Mouse (Mus musculus): ENCODE data around the gene Sumo3.

The Sumo3 gene

DNA sequence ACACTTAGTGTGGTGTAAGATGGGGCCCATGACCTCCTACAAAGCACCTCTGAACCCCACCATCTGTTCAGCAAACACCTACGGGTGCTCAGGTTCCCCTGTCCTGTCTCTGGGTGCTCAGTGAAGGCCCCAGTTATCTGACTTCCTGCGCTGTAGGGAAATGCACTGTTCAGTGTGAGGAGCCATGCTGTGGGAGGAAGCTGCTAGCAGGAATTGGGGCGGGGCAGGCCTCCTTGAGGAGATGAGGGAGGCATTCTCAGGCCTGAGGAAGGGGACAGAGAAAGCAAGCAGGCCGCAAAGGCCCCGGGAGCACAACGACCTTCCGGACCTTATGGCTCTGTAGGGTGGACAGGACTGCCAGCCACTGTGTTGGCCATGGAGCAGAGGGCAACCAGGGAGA is 16.8 kb upstream of the Sumo3 start:
- no peak for DNase-seq (ENCODE audit: low spot score)

DNA sequence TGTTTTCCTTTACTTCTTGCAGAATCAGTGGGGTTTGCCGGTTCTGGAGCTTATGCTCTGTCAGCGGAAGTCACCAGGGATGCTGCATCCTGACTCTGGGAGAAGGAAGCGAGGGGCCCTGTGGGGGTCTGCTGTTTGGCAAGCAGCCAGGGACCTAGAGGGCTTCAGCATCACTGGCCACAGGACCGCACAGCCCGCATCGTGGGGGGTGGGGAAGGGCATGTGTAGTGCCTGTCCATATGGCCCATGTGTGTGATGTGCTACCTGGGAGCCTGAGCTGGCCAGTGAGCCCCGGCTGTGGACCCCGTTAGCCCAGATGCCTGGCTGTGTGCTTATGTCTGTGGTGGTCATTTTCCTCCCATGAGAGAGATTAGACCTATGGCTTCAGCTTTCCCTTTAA is 16.1 kb upstream of the Sumo3 start:
- DNase-seq (ENCODE audit: low spot score): no peak

DNA sequence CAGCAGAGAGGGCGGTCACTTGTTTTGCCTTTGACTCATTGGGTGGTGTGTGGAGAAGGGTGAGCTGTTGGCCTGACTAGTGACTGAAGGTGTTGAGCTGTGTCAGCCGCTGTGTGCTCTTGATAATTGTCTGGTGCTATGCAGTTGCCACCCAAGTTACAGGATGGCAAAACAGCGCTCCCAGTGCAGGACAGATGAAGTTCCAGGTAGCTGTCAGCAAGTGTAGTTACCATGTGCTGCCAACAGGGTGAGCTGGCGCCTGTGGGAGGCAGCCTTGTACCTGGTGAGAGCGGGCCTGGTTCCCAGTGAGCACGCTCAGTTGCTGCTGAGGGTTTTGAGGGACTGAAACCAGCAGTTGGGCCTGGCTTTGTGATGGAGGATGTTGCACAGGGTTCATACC is 15.1 kb upstream of the Sumo3 start:
- no peak for DNase-seq (ENCODE audit: low spot score)

DNA sequence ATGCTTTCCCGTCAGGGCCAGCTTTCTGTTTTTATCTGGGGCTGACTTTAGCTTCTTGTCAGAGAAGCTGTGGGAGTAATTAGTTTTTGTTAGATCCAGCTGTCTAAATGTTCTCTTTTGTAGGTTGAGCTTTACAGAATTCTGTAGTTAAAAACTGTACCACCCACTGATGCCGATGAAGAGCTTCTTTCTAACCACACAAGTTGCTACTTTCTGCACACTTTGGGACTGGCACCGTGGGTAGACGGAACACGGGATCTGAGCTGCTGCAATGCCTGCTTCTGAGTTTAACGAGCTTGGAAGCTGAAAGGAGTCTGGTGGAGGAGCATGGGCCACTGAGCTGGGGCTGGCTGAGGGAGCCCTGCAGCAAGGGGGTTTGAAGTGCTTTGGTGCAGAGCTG is 14.4 kb upstream of the Sumo3 start:
- no peak for DNase-seq (ENCODE audit: low spot score)

DNA sequence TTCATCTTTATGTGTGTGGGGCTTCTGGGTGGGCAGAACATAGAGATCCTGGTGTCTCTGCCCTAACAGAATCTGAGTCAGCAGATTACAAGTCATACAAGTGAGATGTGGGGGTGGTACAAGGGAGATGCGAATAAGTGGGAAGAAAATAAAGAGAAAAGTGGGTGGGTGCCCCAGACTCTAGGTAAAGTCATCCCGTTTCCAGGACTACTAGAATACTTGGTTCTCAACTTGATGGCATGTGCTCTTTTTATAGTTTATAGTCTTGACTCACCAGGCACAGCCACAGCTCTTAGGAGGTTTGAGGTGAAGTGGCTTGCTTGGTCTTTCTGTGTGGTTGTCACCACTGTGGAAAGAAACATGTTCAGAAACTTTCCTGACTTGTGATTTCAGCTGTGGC is 9.8 kb upstream of the Sumo3 start:
- DNase-seq (ENCODE audit: low spot score): no peak

DNA sequence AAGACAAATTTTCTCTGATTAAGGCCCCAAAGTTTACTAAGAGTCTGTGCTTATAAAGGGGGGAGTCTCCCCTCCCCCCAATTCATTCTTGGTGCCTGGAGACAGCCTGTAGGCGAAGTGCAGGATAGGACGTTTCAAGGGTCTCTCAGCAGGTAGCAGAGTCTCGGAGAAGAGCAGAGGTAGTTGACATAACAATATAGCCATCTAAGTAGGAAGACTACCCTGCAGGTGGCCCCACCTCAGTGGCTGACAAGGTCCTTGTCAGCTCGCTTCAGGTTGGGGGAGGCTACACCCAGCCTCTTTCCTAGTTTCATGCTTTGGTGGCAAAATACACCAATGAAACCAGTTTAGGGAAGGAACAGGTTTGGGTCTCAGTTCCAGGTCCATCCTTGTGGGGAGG is 2.9 kb upstream of the Sumo3 start:
- DNase-seq (ENCODE audit: low spot score): no peak

DNA sequence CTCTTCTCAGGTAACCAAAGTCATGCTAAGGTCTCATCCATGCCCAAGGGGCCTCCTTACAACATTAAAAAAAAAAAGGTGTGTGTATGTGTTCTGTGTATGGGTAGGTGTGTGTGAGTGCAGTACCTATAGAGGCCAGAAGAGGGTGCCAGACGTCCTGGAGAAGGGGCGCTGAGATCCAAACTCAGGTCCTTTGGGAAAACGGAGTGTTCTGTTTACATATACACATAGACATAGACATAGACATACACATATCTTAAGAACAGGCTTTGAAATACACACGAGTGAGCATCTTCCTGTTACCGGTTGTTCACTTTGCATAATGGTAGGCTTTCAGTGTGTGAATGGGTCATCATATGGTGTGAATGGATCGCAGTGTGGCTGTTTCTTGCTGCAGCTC is 1.8 kb upstream of the Sumo3 start:
- no peak for DNase-seq (ENCODE audit: low spot score)

DNA sequence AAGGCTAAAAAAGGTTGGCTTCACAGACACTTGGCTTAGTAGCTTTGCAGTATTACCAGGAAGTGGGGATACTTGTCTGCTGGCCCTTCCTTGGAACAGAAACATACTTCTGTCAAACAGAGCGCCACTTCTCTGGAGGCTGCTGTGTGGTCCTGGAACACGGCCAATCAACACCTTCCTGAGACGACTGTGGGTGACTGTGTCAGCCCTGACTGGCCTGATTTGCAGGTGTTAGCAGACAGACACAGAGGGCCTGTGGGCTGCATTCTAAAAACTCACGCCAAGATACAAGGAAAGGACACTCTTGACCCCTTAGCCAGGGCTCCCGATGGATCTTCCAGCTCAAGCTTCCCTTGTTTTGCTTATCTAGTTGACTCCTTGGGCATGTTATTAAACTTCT is 939 bp upstream of the Sumo3 start:
- DNase-seq (ENCODE audit: low spot score): no peak

DNA sequence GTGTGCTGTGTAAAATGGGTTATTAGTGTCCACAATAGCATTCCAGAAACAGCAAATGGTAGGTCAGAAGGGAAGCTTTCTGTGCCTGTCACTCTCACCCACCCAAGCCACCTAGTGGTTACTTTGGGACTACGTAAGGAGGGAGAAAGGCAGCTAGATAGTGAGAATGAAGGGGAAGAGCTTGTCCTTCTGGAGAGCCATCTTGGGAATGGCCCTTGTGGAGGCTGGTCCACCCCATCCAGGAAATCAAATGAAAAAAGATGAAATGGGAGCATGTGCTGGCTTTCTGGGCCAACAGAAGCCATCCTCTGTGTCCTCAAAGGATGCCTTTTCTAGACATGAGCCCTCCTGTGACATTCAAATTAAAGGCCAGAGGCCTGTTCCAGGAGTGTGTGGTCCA is 529 bp upstream of the Sumo3 start:
- no peak for DNase-seq (ENCODE audit: low spot score)

DNA sequence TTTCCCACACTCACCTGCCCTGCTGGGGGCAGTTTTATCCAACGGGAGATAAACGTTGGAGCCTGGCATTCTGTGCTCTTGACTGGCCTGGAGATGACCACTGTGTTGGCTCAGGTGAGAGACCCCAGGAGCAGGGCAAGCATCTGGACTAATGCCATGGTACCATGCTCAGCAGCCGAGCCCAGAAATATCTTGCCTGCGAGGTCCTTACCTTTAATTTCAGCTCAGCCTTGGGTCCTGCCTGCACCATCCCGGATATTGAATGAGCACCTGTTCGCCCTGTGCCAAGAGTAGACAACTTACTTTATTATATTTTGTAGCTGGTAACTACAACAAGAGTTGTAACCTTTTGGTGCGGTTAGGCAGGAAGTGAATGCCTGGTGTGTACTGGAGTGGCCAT is 958 bp downstream of the Sumo3 start:
- DNase-seq (ENCODE audit: low spot score): no peak

DNA sequence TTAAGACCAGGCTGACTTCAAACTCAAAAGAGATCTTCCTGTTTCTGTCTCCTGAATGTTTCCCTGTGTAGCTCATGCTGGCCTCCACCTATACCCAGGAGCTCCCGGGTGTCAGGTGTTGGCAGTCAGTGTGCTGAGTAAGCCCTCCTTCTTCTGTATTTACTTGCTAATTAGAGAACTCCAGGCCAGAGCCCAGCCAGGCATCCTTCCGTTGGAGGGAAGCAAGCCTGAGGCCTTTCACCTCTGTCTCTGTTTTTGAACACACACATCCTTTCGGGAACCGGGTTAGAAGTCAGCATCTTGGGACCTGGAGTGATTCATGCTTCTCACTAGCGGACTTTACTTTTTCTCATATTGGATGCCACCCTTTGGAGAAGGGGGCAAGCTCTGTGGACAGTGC is 1.5 kb downstream of the Sumo3 start:
- no peak for DNase-seq (ENCODE audit: low spot score)

DNA sequence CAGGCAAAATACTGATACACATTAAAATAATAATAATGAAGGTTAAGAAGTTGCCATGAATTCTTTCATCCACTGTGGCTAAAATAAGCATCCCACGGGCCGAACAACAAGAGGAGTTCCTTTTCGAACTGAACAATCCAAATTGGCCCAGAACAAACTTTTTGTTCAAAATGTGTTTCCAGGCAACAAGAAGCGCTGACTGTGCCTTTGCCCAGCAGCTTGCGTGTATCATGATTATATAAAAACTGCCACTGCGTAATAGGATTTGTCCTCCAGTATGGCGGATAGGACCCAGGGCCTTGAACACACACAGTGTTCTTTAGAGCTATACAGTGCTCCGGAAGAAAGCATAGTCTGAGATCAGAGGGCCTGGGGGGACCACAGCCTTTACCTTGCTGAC is 2.7 kb downstream of the Sumo3 start:
- DNase-seq (ENCODE audit: low spot score): no peak

DNA sequence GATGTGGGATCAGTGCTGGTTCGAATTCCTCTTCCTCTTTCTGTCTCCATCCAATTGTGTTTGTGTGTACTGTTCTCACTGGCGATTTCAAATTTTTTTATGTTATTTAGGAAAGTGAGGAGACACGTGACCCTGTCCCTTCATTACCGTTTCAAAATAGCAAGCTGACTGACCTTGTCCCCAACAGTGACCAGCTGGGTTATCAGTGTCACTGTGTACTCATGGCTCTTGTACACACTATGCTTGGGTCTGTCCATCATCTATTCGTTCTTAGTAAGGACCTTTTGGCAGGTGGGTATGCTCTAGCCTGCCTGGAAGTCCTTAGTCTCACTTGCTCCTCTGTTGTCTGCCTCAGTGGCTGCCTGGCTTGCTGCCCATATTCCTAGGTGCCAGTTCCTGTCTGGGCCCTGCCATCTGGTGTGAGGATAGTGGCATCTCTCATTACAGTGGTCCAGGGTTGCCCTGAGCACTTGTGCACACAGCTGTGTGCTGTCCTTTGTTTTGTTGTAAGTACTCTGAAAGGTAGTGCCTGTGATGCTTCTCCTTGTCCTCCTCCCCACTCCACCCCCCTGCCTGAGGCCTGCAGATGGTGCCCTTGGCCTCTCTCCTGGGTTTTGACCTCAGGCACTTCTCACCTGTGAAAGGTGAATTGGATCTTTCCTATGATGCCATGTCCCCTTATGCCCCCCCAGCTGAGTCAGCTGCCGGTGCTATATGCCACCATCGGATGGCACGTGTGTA is 4.5 kb downstream of the Sumo3 start:
- DNase-seq (ENCODE audit: low spot score): no peak

DNA sequence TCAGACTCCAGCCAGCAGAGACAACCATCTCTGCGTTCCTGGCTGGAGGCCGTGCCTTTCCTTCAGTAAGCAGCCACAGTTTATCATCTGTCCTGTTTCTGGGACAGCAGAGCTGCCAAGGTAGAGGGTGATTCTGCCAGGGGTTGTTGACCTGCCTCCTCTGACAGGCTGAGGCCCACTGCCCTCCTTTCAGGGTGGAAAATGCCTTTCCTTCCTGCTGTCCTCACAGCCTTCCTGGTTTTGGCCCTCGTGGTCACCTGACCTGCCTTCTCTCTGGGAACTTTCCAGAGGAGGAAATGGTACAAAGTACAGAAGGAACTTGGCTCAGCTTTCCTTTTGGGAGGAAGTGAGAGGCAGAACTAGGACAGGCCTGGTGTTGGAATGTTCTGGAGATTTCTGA is 7.5 kb downstream of the Sumo3 start:
- DNase-seq (ENCODE audit: low spot score): no peak

DNA sequence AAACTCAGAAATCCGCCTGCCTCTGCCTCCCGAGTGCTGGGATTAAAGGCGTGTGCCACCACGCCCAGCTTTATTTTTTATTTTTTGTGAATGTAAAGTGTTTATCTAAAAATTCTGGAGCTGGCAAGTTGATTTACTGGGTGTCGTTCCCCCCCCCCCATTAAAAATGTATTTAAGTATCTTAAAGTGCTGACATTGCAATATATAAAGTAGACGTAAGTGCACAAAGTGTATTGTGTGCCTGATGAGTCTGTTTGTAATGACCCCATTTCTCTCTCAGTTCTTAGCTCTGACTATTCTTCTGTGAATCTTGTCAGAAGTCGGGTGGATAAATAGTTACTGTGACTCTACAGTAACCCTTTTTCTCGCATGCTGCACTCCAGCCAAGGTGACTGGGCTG is 9.8 kb downstream of the Sumo3 start:
- DNase-seq (ENCODE audit: low spot score): no peak

DNA sequence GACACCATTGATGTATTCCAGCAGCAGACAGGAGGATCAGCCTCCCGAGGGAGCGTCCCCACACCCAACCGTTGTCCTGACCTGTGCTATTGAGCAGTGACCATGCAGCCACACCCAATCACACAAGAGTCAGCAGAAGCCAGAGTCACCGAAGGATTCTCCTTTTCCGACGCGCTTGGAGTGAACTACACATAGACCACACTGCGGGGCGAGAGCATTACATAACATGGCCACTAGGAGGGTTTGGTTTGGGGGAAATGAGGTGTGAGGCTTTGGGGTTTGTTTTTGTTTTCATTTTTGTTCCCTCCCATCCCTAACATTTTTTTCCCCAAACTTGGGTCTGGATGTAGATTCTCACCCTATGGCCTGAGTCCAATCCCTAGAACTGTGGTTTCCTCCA is 10.3 kb downstream of the Sumo3 start:
- DNase-seq (ENCODE audit: low spot score): no peak

DNA sequence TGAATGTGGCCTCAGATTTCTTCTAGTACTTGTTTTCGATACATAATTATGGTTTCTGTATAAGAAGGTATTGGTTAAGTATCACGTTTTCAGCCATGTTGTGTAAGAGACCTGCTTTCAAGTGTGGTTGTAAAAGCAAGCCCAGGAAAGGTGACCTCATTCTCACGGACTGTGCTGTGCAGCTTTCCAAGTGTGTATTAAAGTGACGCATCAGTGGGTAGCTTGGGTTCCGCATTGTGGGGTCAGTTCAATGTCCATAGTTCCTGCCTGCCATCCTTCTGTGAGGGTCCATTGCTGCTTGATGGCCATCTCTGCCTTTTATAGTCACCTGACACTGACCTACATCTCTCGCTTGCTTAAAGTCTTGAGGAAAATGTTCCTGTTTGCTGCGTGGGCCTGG is 11.0 kb downstream of the Sumo3 start:
- DNase-seq (ENCODE audit: low spot score): no peak

DNA sequence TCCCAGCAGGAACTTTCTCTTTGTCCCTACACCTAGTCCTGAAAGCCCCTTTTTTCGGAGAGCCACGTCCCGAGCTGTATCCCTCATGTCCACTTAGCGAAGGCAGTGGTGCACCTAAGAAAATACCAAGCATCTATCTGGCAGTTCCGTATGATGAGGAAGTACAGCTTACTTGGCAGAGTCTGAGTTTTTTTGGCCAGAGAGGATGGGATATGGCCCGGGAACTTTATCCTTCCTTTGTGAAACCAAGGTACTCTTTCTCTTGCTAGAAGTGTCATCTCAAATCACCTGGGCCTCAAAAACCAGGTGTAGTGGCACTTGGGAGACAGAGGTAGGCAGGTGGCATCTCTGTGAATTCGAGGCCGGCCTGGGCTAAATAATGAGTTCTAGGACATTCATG is 15.6 kb downstream of the Sumo3 start:
- no peak for DNase-seq (ENCODE audit: low spot score)

DNA sequence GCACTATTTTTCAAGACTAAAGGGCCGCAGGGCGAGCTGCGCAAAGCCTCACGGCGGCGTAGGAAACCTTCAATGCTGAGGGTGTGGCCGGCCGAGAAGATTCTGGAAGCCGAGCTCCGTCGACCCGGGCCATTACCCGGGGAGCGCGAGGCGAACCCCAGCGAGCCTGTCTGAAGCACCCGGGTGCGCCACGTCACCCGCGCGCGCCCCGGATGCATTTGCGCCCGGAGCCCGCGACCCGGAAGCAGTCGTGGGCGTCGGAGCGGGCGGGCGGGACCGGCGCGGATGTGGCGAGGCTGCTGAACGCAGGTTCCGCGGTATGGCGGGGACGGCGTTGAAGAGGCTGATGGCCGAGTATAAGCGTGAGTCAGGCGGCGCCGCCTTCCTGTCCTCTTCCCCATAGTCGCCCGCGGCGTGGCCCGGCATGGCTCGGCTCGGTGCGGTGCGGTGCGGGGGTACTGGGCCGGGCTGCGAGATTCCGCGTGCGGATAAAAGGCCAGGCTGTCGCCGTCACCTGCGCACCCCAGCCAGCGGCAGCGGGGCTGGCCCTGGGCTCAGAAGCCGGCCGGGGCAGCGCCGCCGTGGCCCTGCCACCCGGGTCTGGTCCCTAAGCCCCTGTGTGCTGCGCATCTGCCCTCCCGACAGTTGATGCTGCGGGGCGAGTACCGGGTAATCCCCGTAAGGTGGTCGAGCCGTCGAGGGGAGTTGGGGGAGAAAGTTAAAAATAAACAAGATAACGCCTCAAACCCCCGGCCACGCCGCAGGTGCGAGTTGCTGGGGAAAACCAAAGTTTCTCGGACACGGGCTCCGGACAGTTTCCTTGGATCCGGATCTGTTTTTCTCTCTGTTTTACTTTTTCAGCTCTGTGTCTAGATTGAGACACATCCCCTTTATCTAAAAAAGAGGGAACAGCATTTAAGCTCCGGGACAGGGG is 16.4 kb downstream of the Sumo3 start, which contains the start of gene Ube2g2:
Ube2g2 (plus strand) TSS at position 221 of the 934 bp plus-strand sequence.
- peak; percentile 95 for DNase-seq (ENCODE audit: low spot score)

DNA sequence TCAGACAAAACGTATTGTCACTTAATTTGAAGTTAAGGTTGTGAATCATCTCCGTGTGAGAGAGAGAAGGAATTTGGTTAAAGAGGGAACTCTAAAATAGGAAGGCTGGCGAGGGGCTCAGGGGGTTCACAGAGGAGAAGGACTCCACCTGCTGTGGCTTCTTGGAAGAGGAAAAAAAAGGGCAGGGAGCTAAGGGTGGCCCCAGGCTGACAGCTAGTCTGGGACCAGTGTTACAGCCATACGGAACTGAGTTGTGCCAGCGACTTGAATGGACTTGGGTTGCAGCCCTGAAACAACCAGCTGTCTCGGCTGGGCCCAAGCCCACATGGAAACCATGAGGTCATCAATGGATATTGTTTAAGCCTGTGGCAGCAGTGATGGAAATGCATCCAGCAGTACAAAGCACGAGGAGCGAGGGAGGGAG is 17.2 kb downstream of the Sumo3 start:
- DNase-seq (ENCODE audit: low spot score): no peak

DNA sequence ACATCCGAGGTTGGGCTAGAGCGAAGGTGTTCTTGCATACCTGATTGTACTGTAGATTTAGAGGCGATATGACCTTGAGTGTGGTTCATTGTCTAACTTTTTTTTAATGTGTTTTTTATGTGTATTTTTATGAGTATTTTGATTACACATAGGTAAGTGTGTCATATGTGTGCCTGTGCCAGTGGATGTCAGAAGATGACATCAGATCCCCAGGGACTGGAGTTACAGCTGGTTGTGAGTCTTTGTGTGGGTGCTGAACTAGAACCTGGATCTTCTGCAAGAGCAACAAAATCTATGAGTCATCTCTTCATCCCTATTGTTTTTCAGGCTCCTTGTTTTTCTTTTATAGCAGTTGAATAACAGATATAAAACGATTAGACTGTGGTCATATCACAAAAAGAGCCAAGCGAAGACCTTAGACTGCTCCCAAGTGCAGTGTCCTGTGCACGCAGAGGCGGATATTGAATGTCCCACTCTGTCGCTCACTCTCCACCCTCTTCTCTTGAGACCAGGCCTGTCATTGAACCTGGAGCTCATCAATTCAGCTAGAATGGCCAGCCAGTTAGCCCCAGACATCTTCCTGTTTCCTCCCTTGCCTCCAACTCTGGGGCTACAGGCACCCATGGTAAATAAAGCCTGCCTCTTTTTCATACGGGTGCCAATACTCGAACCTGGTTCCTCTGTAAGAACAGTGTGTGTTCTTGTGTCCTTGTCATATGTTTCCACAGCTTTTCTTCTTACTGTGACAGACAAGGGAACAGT is 17.9 kb downstream of the Sumo3 start:
- no peak for DNase-seq (ENCODE audit: low spot score)

DNA sequence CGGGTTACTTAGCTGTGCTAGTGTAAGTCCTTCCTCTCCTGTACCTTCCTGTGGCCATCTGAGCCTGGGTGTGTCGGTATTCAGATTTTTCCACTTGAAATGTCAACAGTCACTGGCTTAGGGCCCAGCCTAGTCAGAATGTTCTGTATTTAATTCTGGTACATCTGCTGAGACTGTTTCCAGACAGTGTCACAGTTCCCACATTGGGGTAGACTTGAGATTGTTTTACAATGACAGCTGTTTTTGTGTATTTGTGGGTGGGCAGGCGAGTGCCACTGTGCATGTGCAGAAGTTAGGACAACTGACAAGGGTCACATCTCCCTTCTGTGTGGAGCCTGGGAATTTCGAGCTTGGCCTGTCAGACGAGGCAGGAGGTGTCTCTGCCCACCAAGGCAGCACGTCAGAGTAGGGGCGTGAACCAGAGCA is 18.7 kb downstream of the Sumo3 start:
- DNase-seq (ENCODE audit: low spot score): no peak

DNA sequence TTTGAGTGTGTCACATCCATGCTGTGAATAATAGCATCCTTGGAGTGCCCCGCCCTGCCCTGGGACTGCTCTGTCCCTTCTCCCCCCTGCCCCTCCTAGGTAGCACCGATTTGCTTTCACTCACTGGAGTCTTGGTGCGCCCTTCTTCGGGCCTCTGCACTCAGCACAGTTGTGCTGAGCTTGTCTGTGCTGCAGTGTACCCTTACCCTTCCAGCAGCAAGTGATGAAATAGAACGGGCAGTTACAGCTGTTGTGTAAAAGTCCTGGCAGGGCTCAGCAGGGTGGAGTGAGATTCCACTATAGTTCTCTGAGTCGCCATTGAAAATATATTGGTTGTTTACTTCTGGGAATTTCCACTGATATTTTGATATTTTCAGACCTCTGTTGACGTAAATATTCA is 20.1 kb downstream of the Sumo3 start:
- DNase-seq (ENCODE audit: low spot score): no peak

All from urinary bladder, postnatal 25 days (tissue).